Mouse (Mus musculus) cerebellum, adult 8-10 months (tissue): ENCODE results near the gene Glt1d1.

Experiments used
- DNase-seq: peaks from one replicate; pipeline ENCODE4 v3.0.0; 2022

Gene Glt1d1

GRCm38 (mm10) chr5:127633188-127633587, 1.1 kb downstream of the Glt1d1 start:
- no peak for DNase-seq

- no peak for DNase-seq
Measured at GRCm38 (mm10) chr5:127633666-127634065, 1.6 kb downstream of the Glt1d1 start.

- no peak for DNase-seq
Measured at GRCm38 (mm10) chr5:127637622-127638021, 5.6 kb downstream of the Glt1d1 start.

DNA sequence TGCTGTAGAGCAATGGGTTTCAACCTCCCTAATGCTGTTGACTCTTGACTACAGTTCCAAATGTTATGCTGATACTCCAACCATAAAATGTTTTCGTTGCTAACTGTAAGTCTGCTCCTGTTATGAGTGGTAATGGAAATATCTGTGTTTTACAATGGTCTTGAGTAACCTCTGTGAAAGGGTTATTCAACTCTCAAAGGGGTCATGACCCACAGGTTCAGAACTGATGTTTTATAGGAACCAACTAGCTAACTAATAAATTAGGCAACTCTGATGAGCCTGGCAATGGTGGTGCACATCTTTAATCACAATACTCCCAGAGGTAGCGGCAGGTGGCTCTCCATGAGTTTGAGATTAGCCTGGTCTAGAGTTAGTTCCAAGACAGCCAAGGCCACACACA, 6.1 kb downstream of the Glt1d1 start:
- DNase-seq: no peak

- no peak for DNase-seq
Measured at GRCm38 (mm10) chr5:127639067-127639605, 7.1 kb downstream of the Glt1d1 start.

GRCm38 (mm10) chr5:127639635-127640034, 7.6 kb downstream of the Glt1d1 start:
- DNase-seq: no peak

DNA sequence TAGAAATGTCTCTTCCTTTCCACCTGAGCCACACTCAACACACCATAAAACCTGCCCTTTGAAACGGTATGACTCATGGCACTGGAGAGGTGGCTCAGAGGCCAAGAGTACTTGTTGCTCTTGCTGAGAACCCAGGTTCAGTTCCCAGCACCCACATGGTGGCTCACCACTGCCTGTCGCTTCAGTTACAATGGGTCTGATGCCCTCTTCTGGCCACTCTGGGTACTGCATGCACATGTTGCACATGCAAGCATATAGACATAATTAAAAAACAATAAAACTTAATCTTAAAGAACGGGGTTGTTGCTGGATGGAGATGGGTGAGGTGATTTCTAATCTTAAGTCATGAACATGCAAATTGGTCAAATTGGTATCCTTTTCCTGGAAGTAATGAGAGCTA, 8.3 kb downstream of the Glt1d1 start:
- no peak for DNase-seq

GRCm38 (mm10) chr5:127641185-127641958, 9.3 kb downstream of the Glt1d1 start:
- no peak for DNase-seq

DNA sequence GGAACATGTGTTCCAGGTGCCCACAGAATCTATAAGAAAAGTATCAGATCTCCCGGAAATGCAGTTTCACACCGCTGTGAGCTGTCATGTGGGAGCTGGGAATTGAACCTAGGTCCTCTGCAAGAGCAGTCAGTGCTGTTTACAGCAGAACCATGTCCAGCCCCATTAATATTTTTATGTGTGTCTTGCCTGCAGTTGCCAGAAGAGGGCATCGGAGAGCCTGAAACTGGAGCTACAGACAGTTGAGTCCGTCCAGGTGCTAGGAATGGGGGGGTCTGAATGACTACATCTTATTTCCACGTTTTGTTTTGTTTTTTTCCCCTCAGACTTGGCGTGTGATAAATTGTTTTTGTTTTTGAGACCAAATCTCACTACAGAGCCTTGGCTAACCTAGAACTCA, 16.0 kb downstream of the Glt1d1 start:
- peak; percentile 17 for DNase-seq

GRCm38 (mm10) chr5:127649077-127649476, 17.0 kb downstream of the Glt1d1 start:
- DNase-seq: peak; percentile 17

DNA sequence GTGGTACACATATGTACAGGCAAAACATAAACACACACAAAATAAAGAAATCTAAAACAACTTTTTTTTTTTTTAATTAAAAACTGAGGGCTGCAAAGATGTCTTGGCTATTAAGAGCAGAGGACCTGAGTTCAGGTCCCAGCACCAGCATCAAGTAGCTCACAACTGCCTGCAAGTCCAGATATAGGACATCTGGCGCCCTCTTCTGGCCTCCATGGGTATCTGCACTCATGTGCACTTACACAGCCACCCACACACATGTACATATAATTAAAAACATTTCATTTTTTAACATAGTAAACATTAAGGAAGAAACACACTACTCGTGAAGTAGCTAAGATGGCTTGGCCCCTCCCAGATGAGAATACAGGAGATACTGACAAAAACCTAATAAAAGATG, 26.2 kb downstream of the Glt1d1 start:
- DNase-seq: no peak

DNA sequence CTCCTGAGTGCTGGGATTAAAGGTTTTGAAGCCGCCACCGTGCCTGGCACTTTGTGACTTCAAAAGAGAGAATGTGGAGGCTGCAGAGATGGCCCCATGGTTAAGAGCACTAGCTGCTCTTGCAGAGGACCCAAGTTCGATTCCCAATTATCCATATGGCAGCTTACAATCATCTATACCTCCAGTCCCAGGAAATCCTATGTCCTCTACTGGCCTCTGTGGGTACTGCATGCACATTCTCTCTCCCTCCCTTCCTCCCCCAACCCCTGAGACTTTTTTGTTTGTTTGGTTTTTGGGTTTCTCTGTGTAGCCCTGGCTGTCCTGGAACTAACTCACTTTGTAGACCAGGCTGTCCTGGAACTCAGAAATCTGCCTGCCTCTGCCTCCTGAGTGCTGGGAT, 27.2 kb downstream of the Glt1d1 start:
- no peak for DNase-seq

- no peak for DNase-seq
Measured at GRCm38 (mm10) chr5:127660267-127660666, 28.2 kb downstream of the Glt1d1 start.

- DNase-seq: no peak
Measured at GRCm38 (mm10) chr5:127660979-127661378, 28.9 kb downstream of the Glt1d1 start.

DNA sequence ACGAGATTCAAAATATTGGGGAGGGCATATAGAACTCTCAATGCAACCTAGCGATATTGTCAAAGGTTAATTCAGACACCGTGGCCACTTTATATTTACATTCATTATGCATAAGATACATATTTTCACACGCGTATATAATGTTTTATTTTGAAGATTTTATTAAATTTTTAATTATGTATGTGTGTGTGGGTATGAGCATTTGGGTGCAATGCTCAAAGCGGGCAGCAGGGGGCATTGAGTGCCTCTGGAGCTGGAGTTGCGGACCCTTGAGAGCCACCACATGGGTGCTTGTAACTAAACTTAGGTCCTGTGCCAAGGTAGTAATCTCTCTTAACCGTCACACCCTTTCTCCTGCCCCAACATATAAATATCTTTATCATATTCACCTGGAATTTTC, 41.9 kb downstream of the Glt1d1 start:
- DNase-seq: no peak

GRCm38 (mm10) chr5:127677561-127677960, 45.5 kb downstream of the Glt1d1 start:
- DNase-seq: no peak

GRCm38 (mm10) chr5:127678501-127678900, 46.4 kb downstream of the Glt1d1 start:
- DNase-seq: no peak

DNA sequence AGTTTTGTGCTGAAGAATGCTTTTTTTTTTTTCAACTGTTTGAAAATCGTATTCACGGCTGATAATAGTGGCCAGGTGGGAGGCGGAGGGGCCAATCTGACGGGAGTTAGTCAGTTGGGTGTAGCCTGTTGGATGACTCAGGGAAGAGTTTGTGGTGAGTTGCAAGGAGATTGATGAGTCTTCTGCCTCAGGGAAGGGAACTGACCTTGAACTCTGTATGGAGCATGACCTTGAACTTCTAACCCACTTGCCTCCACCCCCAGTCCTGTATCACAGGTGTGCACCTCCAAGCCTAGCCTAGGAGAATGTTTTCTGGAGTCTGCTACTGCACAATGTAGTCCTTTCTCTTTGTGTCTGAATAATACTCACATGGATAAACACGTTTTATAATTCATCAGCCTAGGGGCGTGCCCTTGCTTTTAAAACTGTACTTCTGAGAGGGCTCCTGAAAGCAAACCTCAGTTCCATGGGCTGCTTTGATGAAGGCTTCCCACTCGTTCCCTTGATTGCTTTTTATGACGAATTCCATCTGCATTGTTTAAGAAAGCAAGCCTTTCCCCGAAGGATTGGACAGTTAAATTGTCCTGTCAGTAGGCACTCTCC, 56.6 kb downstream of the Glt1d1 start:
- DNase-seq: no peak

GRCm38 (mm10) chr5:127691085-127691484, 59.0 kb downstream of the Glt1d1 start:
- DNase-seq: no peak

DNA sequence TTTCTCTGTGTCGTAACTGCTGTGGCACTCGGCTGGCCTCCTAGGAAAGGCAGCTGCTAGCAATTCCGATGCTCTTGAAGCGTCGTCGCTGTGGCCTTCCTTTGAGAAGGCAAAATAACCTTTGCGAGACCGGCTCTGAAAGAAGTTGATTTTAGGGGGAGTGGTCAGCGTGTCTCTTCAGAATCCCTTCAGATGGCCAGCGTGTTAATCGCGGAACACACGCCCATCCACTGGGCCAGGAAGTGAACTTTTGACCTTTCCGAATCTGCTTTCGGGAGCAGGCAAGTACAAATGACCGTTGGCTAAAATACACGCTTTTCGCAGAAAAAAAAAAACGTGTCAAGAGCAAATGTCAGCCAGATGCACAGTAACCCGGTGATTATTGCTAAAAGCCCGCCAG, 59.5 kb downstream of the Glt1d1 start:
- no peak for DNase-seq

- no peak for DNase-seq
Measured at GRCm38 (mm10) chr5:127695898-127696297, 63.8 kb downstream of the Glt1d1 start.

DNA sequence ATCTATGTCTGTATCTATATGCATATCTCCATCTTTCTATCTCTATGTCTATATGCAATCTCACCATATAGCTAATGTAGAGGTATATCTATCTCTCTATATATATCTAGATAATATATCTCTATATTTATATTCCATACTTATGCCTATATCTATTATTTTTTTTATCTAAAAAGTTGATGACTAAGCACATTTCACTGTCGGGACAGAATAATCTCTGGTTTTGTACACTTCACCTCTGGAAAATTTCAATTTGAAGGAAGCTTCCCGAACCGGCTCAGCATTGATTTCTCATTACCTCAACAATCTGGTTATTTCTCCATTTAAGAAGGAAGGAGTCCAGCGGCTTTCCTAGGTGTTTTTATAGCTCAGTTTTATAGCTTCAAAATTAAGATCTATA, 64.5 kb downstream of the Glt1d1 start:
- DNase-seq: no peak

DNA sequence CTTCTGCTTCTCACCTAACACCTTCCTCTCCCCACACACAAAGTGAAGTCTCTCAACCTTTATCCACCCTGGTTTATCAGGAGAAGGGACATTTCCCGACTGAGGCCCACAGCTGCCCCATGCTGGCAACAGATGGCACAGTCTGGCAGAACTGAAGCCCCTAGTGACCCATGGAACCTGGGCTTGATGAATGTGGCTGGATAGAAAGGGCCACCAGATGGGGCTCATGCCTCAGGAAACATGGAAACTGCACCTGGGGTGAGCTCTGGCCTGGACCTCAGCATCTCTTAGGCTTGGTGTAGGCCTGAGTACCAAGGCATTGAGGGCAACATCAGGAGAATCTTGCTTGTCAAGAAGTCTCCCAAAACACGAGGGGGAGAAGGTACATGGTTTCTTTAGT, 66.5 kb downstream of the Glt1d1 start:
- no peak for DNase-seq

- DNase-seq: no peak
Measured at GRCm38 (mm10) chr5:127699679-127700078, 67.6 kb downstream of the Glt1d1 start.

DNA sequence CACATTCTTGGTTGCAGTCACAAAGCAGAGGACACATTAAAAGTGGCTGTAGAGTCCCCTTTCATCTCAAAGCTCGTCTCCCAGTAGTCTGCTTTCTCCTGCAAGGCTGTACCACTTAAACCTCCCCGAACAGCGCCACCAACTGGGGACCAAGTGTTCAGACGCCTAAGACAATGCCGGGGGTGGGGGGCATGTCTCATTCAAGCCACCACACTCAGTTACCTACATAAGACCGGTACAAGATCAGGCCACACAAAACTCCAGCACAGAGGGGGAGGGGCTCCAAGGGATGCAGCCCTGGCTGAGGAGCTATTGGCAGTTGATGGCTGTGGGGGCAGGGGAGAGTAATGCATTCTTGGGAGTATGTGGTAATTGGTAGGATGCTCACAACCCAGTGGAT, 68.1 kb downstream of the Glt1d1 start:
- DNase-seq: no peak
